Mouse (Mus musculus): Measurements from ENCODE around the gene Limch1.
A peak's percentile ranks its signal among the peaks of the same experiment; 100 is the strongest.

The Limch1 gene

GRCm38 (mm10) chr5:66968925-66969711 is 223.5 kb downstream of the Limch1 start:
- no peak for DNase-seq (ENCODE audit: low read depth, low spot score)

DNA sequence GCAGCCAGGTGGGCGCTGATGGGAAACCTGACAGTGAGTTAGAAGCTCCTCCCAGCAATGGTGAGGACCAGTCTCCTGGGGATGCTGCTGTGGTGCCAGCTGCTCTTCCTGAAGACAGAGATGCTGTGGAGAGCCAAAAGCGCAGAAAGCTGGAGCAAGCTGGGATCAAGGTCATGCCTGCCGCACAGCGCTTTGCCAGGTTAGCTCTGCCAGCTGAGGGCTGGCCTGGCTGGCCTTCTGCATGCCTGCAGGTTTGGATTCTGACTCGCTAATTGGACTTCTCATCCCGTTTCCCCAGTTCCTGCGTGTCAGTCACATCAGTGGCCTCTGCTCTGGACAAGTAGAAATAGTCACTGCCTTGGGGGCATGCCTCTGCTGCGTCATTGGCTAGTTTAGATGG is 230.0 kb downstream of the Limch1 start:
- DNase-seq (ENCODE audit: low read depth, low spot score), result no peak

- no peak for DNase-seq (ENCODE audit: low read depth, low spot score)
Observed at GRCm38 (mm10) chr5:66979332-66980218, 233.9 kb downstream of the Limch1 start.

DNA sequence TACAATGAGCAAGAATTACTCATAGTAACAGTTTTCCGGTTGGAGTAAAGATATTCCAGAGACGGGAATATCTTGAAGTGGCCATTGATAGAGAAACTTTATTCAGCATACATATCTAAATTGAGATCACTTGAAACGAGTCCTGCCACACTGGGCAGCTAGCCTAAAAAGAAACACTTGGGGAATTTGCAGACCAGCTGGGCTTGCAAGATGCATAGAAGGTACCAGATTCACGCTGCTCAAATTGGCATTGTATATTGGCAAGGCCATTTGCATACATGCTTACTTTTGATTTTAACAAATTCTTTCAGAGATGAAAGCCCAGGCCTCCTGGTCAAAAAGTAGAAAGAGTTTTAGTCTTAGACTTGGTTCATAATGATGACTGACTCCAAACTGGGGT is 235.2 kb downstream of the Limch1 start:
- DNase-seq (ENCODE audit: low read depth, low spot score), result no peak

- DNase-seq (ENCODE audit: low read depth, low spot score), result no peak
Observed at GRCm38 (mm10) chr5:66983104-66983503, 237.5 kb downstream of the Limch1 start.

DNA sequence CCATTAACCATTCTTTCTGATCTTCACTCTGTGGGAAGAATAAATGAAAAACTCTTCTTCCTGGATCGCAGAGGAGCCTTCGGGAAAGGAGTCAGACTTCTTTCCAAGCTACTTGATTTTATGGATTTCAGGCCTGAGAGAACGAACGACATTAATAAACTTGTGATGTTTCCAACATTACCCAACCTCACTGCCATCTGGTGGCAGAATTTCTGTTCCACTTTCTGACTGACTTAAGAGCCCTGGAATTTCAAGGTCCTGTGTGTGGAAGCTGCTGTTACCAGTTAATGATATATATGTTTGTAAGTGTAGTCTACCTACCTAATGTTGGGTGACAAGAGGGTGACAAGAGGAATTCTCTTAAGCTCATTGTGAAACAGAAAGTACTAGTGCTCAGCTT is 243.3 kb downstream of the Limch1 start:
- no peak for DNase-seq (ENCODE audit: low read depth, low spot score)

- no peak for DNase-seq (ENCODE audit: low read depth, low spot score)
Observed at GRCm38 (mm10) chr5:66989531-66989930, 243.9 kb downstream of the Limch1 start.

- no peak for DNase-seq (ENCODE audit: low read depth, low spot score)
Observed at GRCm38 (mm10) chr5:66992401-66992800, 246.8 kb downstream of the Limch1 start.

DNA sequence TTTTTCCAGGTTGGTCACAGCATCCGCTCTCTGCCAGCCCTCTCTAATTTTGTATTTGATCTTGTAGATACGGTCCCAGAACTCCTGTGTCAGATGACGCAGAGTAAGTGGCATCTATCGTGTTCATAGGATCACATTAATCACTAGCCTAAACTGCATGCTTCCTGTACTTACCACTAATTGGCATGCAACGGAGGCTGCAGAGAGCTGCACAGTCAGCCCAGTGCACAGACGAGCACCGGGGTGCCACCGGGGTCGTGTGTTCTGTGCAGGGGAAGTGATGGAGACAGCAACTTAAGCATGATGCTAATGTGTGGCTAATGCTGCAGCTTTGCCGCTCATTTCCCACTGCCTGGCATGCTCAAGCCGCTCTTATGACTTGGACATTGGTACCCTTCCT is 247.4 kb downstream of the Limch1 start:
- no peak for DNase-seq (ENCODE audit: low read depth, low spot score)

DNA sequence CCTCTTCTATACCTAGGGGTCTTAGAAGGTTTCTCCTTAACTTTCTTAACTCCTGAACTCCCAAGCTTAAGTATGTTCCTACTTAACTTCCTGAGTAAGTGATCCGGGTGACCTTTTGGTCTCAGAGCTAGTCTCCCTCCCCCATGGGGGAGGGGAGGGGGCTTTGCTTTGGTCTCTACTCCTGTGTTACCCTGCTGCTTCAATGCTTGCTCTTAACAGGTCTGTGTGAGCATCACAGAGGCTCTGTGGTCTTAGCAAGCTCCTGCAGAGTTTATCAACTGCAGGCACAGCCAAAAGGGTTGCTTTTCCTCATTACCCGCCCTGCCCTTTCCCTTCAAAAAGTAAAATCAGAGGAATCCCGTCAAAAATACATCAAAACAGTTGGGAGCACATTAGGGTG is 250.5 kb downstream of the Limch1 start:
- no peak for DNase-seq (ENCODE audit: low read depth, low spot score)

DNA sequence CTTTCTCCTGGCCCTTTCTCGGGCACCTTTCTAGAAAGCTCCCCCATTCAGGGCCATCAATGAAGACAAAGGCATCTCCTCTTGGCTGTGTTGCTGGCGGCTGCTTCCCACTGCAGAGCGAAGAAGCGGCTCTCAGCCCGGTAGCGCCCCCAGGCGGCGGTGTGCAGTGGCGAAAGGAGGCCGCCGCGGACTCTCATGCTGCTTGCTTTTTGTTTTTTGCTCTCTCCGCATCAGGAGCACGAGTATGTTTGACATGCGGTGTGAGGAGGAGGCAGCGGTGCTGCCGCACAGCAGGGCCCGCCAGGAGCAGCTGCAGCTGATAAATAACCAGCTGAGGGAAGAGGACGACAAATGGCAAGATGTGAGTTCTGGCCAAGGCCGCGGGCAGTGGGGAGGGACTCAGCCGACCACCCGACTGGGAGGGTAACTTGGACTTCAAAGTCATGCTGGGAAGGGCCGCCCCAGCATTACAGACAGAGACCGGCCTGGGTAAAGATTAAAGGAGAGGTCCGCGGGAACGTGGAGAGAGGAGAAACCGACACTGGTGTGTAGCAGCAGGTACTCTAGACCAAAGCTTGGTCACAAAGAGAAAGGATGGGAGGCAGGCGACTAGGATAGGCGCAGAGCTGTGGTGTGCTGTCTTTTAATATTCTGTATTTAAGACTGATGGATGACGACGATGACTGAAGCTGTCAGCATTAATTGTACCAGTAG is 251.4 kb downstream of the Limch1 start:
- no peak for DNase-seq (ENCODE audit: low read depth, low spot score)

- no peak for DNase-seq (ENCODE audit: low read depth, low spot score)
Observed at GRCm38 (mm10) chr5:66997600-66997930, 251.9 kb downstream of the Limch1 start.

- no peak for DNase-seq (ENCODE audit: low read depth, low spot score)
Observed at GRCm38 (mm10) chr5:66998341-66998740, 252.7 kb downstream of the Limch1 start.

DNA sequence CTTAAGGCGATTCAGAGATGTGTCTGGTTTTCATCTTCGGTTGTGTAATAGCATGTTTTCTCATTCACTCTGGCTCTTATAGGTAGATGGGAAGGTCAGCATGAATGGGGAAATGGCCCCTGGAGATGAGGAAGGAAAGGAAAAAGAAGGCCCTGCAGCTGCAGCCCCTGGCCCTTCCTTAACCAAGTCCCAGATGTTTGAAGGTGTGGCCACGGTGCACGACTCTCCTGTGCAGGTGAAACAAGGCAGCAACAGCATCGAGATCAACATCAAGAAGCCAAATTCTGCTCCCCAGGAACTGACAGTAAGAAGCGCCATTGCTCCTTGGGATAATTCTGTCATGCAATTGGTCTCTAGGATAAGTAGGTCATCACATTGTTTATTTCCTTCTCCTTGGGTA is 256.7 kb downstream of the Limch1 start:
- no peak for DNase-seq (ENCODE audit: low read depth, low spot score)

GRCm38 (mm10) chr5:67004619-67005018 is 259.0 kb downstream of the Limch1 start:
- DNase-seq (ENCODE audit: low read depth, low spot score), result no peak

DNA sequence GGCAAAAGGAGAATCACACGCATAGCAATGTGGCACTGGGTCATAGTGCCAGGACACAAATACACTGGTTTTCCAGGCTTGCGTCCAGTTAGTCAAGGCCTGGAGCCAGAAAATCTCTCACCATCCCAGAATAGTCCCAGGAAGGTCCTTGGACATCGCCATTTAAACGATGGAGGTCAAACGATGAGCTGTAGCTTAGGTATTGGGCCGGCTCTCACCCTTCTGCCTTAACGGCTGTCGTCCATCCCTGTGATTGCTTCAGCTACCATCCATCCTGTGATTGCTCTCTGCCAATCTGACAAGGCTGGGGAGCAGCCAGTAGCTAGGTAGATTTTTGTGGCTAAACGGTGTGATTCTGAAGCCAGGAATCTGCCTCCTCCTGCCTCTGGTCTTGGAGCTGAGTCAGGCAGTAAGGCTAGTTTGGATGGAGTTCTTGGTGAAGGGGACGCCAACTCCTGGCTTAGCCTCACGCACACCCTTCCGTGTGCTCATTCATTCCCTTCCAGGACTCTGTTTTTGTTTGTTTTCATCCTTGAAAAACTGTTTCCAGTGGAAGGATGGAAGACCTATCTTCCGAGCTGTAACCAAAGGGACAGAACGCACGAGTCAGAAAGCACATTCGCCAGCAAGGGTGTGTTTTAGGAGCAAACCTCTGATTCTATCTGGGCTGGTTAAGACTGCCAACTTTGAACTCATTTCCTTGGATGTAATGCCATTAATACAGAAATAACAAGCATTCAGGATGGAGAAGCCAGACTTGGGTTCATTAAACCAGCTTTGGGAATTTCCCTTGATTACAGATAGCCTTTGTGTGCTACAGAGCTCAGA is 265.6 kb downstream of the Limch1 start:
- DNase-seq (ENCODE audit: low read depth, low spot score), result no peak

DNA sequence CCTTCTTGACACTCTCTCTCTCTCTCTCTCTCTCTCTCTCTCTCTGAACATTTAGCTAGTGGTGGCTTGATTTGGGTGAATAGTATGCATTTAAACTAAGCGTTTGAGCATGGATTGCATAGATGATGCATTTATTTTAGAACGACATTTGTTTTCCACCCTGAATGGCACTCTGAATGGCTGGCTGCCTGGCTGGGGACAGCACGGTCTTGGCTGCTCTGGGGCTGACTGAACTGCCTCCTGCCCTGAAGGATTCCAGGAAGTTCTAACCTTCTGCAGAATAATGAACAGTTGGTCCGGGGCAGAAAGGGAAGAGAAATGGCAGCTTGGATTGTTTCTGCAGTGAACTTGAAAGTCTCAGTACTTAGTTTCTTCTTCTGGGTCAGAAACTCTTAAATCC is 266.4 kb downstream of the Limch1 start:
- no peak for DNase-seq (ENCODE audit: low read depth, low spot score)

DNA sequence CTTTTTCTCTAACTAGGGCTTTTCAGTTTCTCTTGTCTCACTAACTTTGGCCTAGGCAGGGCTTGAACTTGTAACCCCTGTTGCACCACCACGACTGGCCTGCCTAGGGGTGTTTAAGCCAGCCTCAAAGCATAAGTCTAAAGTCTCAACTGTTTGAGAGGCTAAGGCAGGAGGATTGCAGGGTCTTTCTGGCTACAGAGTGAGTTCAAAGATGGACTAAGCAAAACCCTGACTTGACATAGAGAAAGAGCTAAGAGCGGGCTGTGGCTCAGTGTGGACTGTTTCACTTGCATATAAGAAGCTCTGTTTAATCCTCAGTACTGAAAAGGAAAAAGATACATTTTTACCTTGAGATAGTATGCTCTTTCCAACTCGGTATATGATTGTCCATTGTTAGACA is 268.3 kb downstream of the Limch1 start:
- no peak for DNase-seq (ENCODE audit: low read depth, low spot score)

GRCm38 (mm10) chr5:67016450-67016849 is 270.8 kb downstream of the Limch1 start:
- peak; percentile 5 for DNase-seq (ENCODE audit: low read depth, low spot score)

DNA sequence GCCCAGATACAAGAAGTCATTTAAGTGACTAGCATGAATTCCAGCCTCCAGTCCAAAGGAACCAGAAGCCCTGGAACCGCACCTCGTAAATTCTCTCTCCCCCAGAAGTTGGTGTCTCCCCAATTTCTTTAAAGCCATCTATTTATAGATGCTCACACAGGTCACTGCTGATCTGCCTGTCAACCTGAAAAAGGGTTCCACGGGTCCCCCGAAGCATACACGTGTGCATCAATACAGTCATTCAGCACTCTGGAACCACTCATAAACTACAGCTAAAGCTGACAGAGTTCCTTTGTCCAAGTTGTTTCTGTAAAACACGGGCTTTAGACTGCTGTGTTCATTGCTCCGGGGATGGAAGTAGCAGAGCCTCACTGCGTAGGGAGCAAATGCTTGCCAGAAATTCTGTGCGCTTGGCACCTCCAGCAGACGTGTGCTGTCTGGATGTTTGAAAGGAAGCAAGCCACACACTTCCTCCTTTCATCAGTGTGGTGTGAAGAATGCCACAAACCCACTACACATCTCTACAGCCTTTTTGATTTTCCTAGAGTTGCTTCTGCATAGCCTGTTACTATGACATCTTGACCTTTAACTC is 278.9 kb downstream of the Limch1 start:
- DNase-seq (ENCODE audit: low read depth, low spot score), result no peak

DNA sequence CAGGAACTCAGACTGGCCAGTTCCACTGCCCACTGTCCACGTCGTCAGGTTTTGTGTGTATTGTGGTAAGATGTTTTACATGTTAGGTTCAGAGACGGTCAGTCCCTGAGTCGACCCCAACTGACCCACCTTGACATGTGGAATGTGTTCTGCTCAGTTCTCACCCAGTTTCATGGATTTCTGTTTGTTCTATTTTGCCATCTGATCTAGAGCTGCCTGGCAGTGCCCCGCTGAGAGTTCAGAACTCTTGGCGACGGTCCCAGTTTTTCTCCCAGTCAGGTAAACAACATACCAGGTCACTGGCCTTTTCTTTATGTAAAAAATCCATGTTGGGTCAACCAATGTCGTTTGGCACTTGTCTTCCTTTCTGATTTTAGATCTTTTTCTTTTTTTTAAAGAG is 279.5 kb downstream of the Limch1 start:
- no peak for DNase-seq (ENCODE audit: low read depth, low spot score)
